Mouse (Mus musculus) kidney, postnatal 4 days (tissue): ENCODE results near the gene Zbtb45.

Source experiments
- DNase-seq, 2 experiments: peaks; one replicate each; pipeline ENCODE4 v3.0.0; 2021; ENCODE audit warnings: mixed read lengths in 2 of 2

The Zbtb45 gene

GRCm38 (mm10) chr7:12995862-12996261 is 14.0 kb downstream of the Zbtb45 start:
- no peak for DNase-seq

- no peak for DNase-seq
Measured at GRCm38 (mm10) chr7:12993148-12993547, 16.7 kb downstream of the Zbtb45 start.

GRCm38 (mm10) chr7:12992222-12992621 is 17.6 kb downstream of the Zbtb45 start:
- peak in 1 of 2 experiments; percentile 38 for DNase-seq

- DNase-seq, result no peak
Measured at GRCm38 (mm10) chr7:12987409-12988189, 22.2 kb downstream of the Zbtb45 start.

GRCm38 (mm10) chr7:12986906-12987305 is 22.9 kb downstream of the Zbtb45 start:
- DNase-seq, result no peak

- DNase-seq, result no peak
Measured at GRCm38 (mm10) chr7:12985724-12986123, 24.1 kb downstream of the Zbtb45 start.

GRCm38 (mm10) chr7:12980291-12980690 is 29.5 kb downstream of the Zbtb45 start:
- DNase-seq, result no peak

- DNase-seq, result no peak
Measured at GRCm38 (mm10) chr7:12979776-12980175, 30.1 kb downstream of the Zbtb45 start.

GRCm38 (mm10) chr7:12978931-12979722 is 30.7 kb downstream of the Zbtb45 start:
- no peak for DNase-seq

- DNase-seq, result peak; percentile 98 to 99
Measured at GRCm38 (mm10) chr7:12977682-12978389, 32.0 kb downstream of the Zbtb45 start, which contains the start of gene Zfp446. TSS of gene Zfp446 (plus strand) at chr7:12977848.

GRCm38 (mm10) chr7:12970906-12971305 is 38.9 kb downstream of the Zbtb45 start:
- no peak for DNase-seq

- DNase-seq, result peak; percentile 76 to 83
Measured at GRCm38 (mm10) chr7:12966104-12966845, 43.6 kb downstream of the Zbtb45 start.

GRCm38 (mm10) chr7:12965678-12966091 is 44.1 kb downstream of the Zbtb45 start, which contains the start of gene Zfp324:
TSS of gene Zfp324 (plus strand) at chr7:12965838.
- peak; percentile 90 to 94 for DNase-seq

GRCm38 (mm10) chr7:12961511-12962141 is 48.2 kb downstream of the Zbtb45 start:
- DNase-seq, result peak; percentile 48 to 68

- DNase-seq, result no peak
Measured at GRCm38 (mm10) chr7:12959718-12960117, 50.1 kb downstream of the Zbtb45 start.

- DNase-seq, result no peak
Measured at GRCm38 (mm10) chr7:12958948-12959347, 50.9 kb downstream of the Zbtb45 start.

- no peak for DNase-seq
Measured at GRCm38 (mm10) chr7:12957511-12957910, 52.3 kb downstream of the Zbtb45 start.

GRCm38 (mm10) chr7:12954896-12955295 is 54.9 kb downstream of the Zbtb45 start:
- no peak for DNase-seq
